Mouse (Mus musculus): ENCODE data around the gene Ntm. TPM values are rescaled to one million over a fixed set of nuclear protein-coding genes. Genes with fewer than 3 reads are reported as not detected.

The Ntm gene
- total RNA-seq, 2 experiments from 2014 or later: not detected

- ATAC-seq (replicated peaks; ENCODE audit: low FRiP score, low TSS enrichment, poor library complexity, severe bottlenecking): no peak
Observed at GRCm38 (mm10) chr9:29534773-29535172, 428.2 kb downstream of the Ntm start.

- no peak for ATAC-seq (replicated peaks; ENCODE audit: low FRiP score, low TSS enrichment, poor library complexity, severe bottlenecking)
Observed at GRCm38 (mm10) chr9:29534304-29534703, 428.6 kb downstream of the Ntm start.

- ATAC-seq (replicated peaks; ENCODE audit: low FRiP score, low TSS enrichment, poor library complexity, severe bottlenecking): no peak
Observed at GRCm38 (mm10) chr9:29533556-29533955, 429.4 kb downstream of the Ntm start.

- ATAC-seq (replicated peaks; ENCODE audit: low FRiP score, low TSS enrichment, poor library complexity, severe bottlenecking): no peak
Observed at GRCm38 (mm10) chr9:29531147-29531917, 431.6 kb downstream of the Ntm start.

GRCm38 (mm10) chr9:29524109-29524508 is 438.8 kb downstream of the Ntm start:
- no peak for ATAC-seq (replicated peaks; ENCODE audit: low FRiP score, low TSS enrichment, poor library complexity, severe bottlenecking)

- no peak for ATAC-seq (replicated peaks; ENCODE audit: low FRiP score, low TSS enrichment, poor library complexity, severe bottlenecking)
Observed at GRCm38 (mm10) chr9:29523221-29523620, 439.7 kb downstream of the Ntm start.

- no peak for ATAC-seq (replicated peaks; ENCODE audit: low FRiP score, low TSS enrichment, poor library complexity, severe bottlenecking)
Observed at GRCm38 (mm10) chr9:29519181-29519580, 443.8 kb downstream of the Ntm start.

GRCm38 (mm10) chr9:29516688-29517087 is 446.3 kb downstream of the Ntm start:
- ATAC-seq (replicated peaks; ENCODE audit: low FRiP score, low TSS enrichment, poor library complexity, severe bottlenecking): no peak

GRCm38 (mm10) chr9:29514588-29515356 is 448.2 kb downstream of the Ntm start:
- ATAC-seq (replicated peaks; ENCODE audit: low FRiP score, low TSS enrichment, poor library complexity, severe bottlenecking): no peak

- ATAC-seq (replicated peaks; ENCODE audit: low FRiP score, low TSS enrichment, poor library complexity, severe bottlenecking): no peak
Observed at GRCm38 (mm10) chr9:29496002-29496401, 466.9 kb downstream of the Ntm start.

- no peak for ATAC-seq (replicated peaks; ENCODE audit: low FRiP score, low TSS enrichment, poor library complexity, severe bottlenecking)
Observed at GRCm38 (mm10) chr9:29482272-29482671, 480.7 kb downstream of the Ntm start.

GRCm38 (mm10) chr9:29479051-29479450 is 483.9 kb downstream of the Ntm start:
- no peak for ATAC-seq (replicated peaks; ENCODE audit: low FRiP score, low TSS enrichment, poor library complexity, severe bottlenecking)

GRCm38 (mm10) chr9:29477219-29477618 is 485.7 kb downstream of the Ntm start:
- no peak for ATAC-seq (replicated peaks; ENCODE audit: low FRiP score, low TSS enrichment, poor library complexity, severe bottlenecking)

GRCm38 (mm10) chr9:29473418-29473817 is 489.5 kb downstream of the Ntm start:
- ATAC-seq (replicated peaks; ENCODE audit: low FRiP score, low TSS enrichment, poor library complexity, severe bottlenecking): no peak

GRCm38 (mm10) chr9:29472226-29472625 is 490.7 kb downstream of the Ntm start:
- no peak for ATAC-seq (replicated peaks; ENCODE audit: low FRiP score, low TSS enrichment, poor library complexity, severe bottlenecking)

- ATAC-seq (replicated peaks; ENCODE audit: low FRiP score, low TSS enrichment, poor library complexity, severe bottlenecking): no peak
Observed at GRCm38 (mm10) chr9:29464756-29465155, 498.2 kb downstream of the Ntm start.

GRCm38 (mm10) chr9:29462970-29463593 is 499.9 kb downstream of the Ntm start:
- ATAC-seq (replicated peaks; ENCODE audit: low FRiP score, low TSS enrichment, poor library complexity, severe bottlenecking): no peak

GRCm38 (mm10) chr9:29457976-29458572 is 504.9 kb downstream of the Ntm start:
- no peak for ATAC-seq (replicated peaks; ENCODE audit: low FRiP score, low TSS enrichment, poor library complexity, severe bottlenecking)

GRCm38 (mm10) chr9:29456014-29456413 is 506.9 kb downstream of the Ntm start:
- no peak for ATAC-seq (replicated peaks; ENCODE audit: low FRiP score, low TSS enrichment, poor library complexity, severe bottlenecking)

- no peak for ATAC-seq (replicated peaks; ENCODE audit: low FRiP score, low TSS enrichment, poor library complexity, severe bottlenecking)
Observed at GRCm38 (mm10) chr9:29451232-29451631, 511.7 kb downstream of the Ntm start.

All from megakaryocyte-erythroid progenitor cell, adult 5-6 weeks (primary cell).